Mouse (Mus musculus): ENCODE measurements at regions not wholly inside any gene's neighbourhood (a gene's known extent, or its start where the extent isn't known, plus 50 kb on each side); places are given as distances from the start of the nearest gene placed in this dataset.

DNA sequence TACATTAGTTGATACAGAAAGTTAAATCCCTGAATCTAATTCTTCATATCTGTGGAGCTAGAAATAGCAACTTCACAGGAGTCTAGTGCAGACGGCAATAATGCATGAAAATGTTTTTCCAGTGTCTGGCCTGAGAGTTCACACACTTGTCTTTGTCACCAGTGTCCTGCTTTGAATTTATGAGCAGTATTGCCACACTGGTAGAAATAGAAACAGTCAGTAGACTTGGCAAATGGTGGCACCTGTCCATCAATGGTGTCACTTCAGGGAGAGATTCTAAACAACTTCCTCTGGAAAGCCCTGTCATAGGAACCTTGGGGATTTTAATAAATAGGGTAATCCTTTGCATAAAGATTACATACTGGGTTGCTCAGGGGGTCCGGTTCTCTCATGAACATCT is 621.5 kb upstream of the Cdh11 start:
- Histone ChIP-seq H3K9ac (replicated peaks; ENCODE audit: low read length) (no peak overlapping the region), H3K4me1 (ENCODE audit: insufficient read depth, low read length) (peaks cover 28% of the 10 kb centered on the region), H3K4me3 (ENCODE audit: low read length) (no peak overlapping the region), H3K36me3 (ENCODE audit: insufficient read depth, low read length) (no peaks in the 10 kb centered on the region), H3K9me3 (ENCODE audit: low read length) (no peaks in the 10 kb centered on the region), H3K4me2 (replicated peaks; ENCODE audit: low read depth, low read length) (no peak overlapping the region), H3K27ac (ENCODE audit: low read length) (peak overlapping the region; percentile 68), H3K27me3 (ENCODE audit: insufficient read depth, low read length) (no peaks in the 10 kb centered on the region)
- WGBS, result 57% methylated on average over 2 of the region's 2 CpGs
- ATAC-seq (ENCODE audit: low FRiP score, low TSS enrichment), result no peak

DNA sequence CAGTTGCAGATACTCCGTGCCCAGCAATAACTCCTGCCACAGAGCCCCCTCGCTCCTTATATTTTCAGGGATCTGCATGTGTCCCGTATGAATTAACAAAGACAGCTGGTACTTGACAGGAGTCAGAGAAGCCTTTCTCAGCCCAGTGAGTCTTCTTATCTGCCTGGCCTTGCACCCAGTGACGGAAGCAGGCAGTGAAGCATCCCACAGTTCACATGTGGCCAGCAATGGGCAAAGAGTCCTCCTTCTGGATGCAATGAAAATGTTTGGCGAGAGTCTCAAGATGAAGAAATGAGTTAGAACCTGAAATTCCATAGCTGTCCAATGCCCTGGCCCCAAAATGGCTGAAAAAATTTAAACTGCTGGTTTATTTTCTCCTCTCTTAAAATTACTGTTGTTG is 622.2 kb upstream of the Cdh11 start:
- Histone ChIP-seq H3K9ac (replicated peaks; ENCODE audit: low read length) (no peak overlapping the region), H3K27ac (ENCODE audit: low read length) (peak overlapping the region; percentile 68), H3K36me3 (ENCODE audit: insufficient read depth, low read length) (no peaks in the 10 kb centered on the region), H3K27me3 (ENCODE audit: insufficient read depth, low read length) (no peaks in the 10 kb centered on the region), H3K4me2 (replicated peaks; ENCODE audit: low read depth, low read length) (no peak overlapping the region), H3K4me1 (ENCODE audit: insufficient read depth, low read length) (peaks cover 28% of the 10 kb centered on the region), H3K4me3 (ENCODE audit: low read length) (no peak overlapping the region), H3K9me3 (ENCODE audit: low read length) (no peaks in the 10 kb centered on the region)
- WGBS, result 37% methylated on average over 5 of the region's 5 CpGs
- ATAC-seq (ENCODE audit: low FRiP score, low TSS enrichment), result no peak; the same call in 1 of the 2 replicates

DNA sequence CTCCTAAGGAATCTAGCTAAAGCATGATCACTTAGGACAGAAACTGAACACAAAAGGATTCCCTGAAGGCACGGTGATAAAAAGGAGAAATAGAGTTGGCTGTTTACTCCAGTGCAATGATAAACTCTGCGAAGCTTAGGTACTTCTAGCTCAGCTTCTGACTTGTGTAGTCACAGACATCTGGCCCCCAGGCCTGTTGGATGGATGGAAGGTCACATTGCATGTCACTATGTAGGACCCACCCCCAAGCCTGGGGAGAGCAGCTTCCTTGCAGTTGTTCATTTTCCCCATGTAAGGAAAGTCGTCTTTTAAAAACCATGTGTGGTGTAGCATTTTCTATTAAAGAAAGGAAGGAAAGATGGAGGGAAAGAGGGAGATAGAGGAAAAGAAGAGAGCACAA is 623.0 kb upstream of the Cdh11 start:
- 58% methylated on average over 3 of the region's 3 CpGs for WGBS
- ATAC-seq (ENCODE audit: low FRiP score, low TSS enrichment), result no peak
- Histone ChIP-seq H3K4me1 (ENCODE audit: insufficient read depth, low read length) (peaks cover 28% of the 10 kb centered on the region), H3K27ac (ENCODE audit: low read length) (peak overlapping the region; percentile 81), H3K4me2 (replicated peaks; ENCODE audit: low read depth, low read length) (no peak overlapping the region), H3K9me3 (ENCODE audit: low read length) (no peaks in the 10 kb centered on the region), H3K27me3 (ENCODE audit: insufficient read depth, low read length) (no peaks in the 10 kb centered on the region), H3K9ac (replicated peaks; ENCODE audit: low read length) (no peak overlapping the region), H3K4me3 (ENCODE audit: low read length) (no peak overlapping the region), H3K36me3 (ENCODE audit: insufficient read depth, low read length) (no peaks in the 10 kb centered on the region)

DNA sequence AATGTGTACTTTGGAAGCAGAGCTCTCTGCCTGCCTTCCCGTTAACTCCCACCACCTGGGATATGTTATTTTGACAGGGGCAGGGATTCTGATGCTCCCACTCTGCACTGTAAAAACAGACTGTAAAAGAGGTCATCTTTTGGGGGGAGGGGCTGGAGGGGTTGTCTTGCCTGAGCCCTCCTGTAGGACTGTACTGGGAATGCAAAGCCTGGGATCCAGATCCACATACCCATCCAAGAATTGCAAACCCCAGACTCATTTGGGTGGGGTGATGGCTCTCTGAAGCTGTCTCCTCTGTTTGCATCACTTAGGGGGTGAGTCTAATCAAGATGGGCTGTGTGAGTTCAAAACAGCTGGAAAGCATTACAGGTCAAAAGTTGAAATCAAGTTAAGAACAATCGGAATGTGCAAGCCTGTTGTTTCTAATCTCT is 623.7 kb upstream of the Cdh11 start:
- Histone ChIP-seq H3K9ac (replicated peaks; ENCODE audit: low read length) (no peak overlapping the region), H3K36me3 (ENCODE audit: insufficient read depth, low read length) (no peaks in the 10 kb centered on the region), H3K4me2 (replicated peaks; ENCODE audit: low read depth, low read length) (no peak overlapping the region), H3K27ac (ENCODE audit: low read length) (peak overlapping the region; percentile 81), H3K9me3 (ENCODE audit: low read length) (no peaks in the 10 kb centered on the region), H3K4me3 (ENCODE audit: low read length) (no peak overlapping the region), H3K4me1 (ENCODE audit: insufficient read depth, low read length) (peaks cover 36% of the 10 kb centered on the region), H3K27me3 (ENCODE audit: insufficient read depth, low read length) (no peaks in the 10 kb centered on the region)
- ATAC-seq (ENCODE audit: low FRiP score, low TSS enrichment), result peak; percentile 96
- 15% methylated on average over 2 of the region's 2 CpGs for WGBS

DNA sequence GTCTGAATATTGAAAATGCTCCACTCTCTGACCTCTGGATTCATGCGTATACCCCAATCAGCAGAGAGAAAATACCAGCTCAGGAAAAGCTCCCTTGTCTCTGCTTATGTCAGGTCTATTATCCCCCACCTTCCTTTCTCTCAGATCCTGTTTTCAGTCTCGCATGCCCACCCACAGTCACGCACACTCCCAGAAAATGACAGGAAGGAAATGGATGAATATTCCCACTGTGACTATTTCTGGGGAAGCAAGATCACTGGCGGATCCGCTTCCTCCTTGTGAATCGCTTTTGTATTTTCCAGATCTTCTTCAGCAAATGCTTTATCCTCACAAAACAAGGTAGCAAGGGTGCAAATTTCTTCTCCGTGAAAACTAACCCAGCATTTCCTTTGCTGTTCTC is 627.3 kb upstream of the Cdh11 start:
- ATAC-seq (ENCODE audit: low FRiP score, low TSS enrichment), result no peak
- no peaks in the 10 kb centered on the region for H3K9me3 ChIP-seq (ENCODE audit: low read length)

DNA sequence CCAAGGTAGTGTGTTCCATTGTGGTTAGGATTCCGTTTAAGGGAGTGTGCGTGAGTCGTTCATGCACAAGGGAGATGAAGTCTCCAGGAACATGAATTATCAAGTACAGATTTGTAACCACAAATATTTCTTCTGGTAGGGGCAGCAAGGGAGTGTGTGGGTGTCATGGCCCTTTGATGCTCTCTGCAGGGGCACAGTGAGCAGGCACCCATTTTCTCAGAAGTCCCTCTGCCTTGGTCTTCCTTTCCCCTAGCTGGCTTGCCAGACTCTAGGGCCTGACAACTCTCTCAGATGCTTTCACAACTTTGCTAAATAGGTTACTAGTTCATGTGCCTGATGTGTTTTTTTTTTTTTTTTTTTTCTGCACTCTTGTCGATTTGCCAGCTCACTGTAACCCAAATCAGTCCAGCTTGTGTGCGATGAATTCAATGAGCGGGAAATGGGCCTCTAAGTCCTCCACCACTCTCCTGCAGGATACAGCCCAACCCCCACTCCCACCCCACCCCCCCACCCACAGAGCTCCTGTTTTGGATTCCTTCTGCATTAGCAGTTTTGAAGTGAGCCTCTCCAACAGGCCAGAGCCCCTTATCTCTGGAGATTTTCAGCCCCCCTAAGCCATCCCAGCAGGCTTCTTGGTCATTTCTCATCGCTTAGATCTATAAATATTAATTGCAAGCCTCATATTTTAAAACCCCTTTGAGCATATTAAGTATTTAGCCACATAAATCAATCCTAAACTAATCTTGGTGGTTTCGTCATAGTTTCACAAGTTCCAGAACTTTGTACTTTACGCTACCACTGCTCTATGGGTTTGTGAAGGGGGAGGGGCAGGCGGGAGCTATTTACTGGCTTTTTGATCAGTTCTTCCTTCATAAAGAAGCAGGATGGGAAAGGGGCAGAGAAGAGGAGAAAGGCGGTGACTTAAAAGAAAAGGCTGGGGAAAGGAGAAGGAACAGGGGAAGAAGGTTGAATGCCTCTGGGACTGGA is 628.4 kb upstream of the Cdh11 start:
- WGBS, result 51% methylated on average over 11 of the region's 11 CpGs
- Histone ChIP-seq H3K4me1 (ENCODE audit: insufficient read depth, low read length) (peaks cover 21% of the 10 kb centered on the region), H3K9ac (replicated peaks; ENCODE audit: low read length) (no peak overlapping the region), H3K27me3 (ENCODE audit: insufficient read depth, low read length) (no peaks in the 10 kb centered on the region), H3K4me3 (ENCODE audit: low read length) (no peak overlapping the region), H3K36me3 (ENCODE audit: insufficient read depth, low read length) (no peaks in the 10 kb centered on the region), H3K4me2 (replicated peaks; ENCODE audit: low read depth, low read length) (no peak overlapping the region), H3K9me3 (ENCODE audit: low read length) (no peaks in the 10 kb centered on the region), H3K27ac (ENCODE audit: low read length) (peak overlapping the region; percentile 69)
- ATAC-seq (ENCODE audit: low FRiP score, low TSS enrichment), result peak; percentile 50; the same call in 1 of the 2 replicates

More for the DNA sequence above, 627.3 kb upstream of the Cdh11 start:
- no peak overlapping the region for H3K4me3 ChIP-seq (ENCODE audit: low read length)
- H3K27me3 ChIP-seq (ENCODE audit: insufficient read depth, low read length), result no peaks in the 10 kb centered on the region
- H3K27ac ChIP-seq (ENCODE audit: low read length), result no peak overlapping the region
- H3K4me2 ChIP-seq (replicated peaks; ENCODE audit: low read depth, low read length), result no peak overlapping the region
- H3K36me3 ChIP-seq (ENCODE audit: insufficient read depth, low read length), result no peaks in the 10 kb centered on the region
- 77% methylated on average over 7 of the region's 7 CpGs for WGBS
- H3K9ac ChIP-seq (replicated peaks; ENCODE audit: low read length), result no peak overlapping the region
- peaks cover 30% of the 10 kb centered on the region for H3K4me1 ChIP-seq (ENCODE audit: insufficient read depth, low read length)

DNA sequence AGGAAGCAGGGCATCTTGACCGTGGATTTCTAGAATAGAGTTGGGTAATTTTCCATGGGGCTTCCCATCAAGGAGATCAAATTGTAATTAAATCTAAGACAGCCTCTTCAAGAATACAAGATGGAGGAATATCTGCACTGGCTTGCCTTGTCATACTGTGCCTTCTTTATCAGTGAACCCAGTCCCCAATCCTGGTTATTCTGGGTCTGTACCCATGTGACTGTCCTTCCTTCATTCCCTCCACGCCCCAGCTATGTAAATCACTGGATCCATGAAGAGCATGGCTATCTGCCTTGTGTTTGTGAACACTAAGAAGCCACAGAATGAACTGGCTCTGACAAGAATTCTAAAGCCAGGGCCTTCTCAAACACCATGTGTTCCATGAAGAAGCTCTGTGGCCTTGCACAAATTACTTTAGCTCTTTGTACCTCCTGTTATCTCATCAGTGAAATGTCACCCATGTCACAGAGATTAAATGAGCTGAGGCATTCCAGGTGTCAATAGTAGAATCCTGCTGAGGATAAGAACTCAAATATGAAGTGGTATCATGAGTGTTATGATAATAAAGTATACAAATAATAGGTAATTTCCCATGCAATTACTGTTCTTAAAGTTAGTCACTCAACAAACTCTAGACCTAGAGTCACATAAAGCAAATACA is 637.0 kb upstream of the Cdh11 start:
- Histone ChIP-seq H3K4me1 (ENCODE audit: insufficient read depth, low read length) (no peaks in the 10 kb centered on the region), H3K9me3 (ENCODE audit: low read length) (no peaks in the 10 kb centered on the region), H3K9ac (replicated peaks; ENCODE audit: low read length) (no peak overlapping the region), H3K4me2 (replicated peaks; ENCODE audit: low read depth, low read length) (no peak overlapping the region), H3K4me3 (ENCODE audit: low read length) (no peak overlapping the region), H3K36me3 (ENCODE audit: insufficient read depth, low read length) (no peaks in the 10 kb centered on the region), H3K27ac (ENCODE audit: low read length) (no peak overlapping the region), H3K27me3 (ENCODE audit: insufficient read depth, low read length) (no peaks in the 10 kb centered on the region)
- ATAC-seq (ENCODE audit: low FRiP score, low TSS enrichment), result no peak
- 96% methylated on average over 2 of the region's 2 CpGs for WGBS

DNA sequence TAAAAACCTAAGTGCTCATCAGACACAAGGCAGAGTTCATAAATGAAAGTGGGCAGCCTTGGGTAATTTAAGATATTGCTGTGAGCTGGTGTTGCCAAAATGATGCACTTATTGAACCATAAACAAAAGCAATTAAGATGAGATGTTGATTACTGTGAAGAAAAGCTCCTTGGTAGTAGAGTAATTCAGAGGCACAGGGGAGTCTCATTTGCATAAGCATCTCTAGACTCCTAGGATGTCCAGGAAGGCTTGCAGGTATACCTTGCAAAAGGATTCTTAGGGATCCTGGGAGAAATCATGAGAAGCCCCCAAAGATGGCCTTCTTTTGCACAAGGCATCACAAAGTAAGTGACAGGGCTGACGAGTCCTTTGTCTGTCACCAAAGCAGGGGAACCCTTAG is 640.5 kb upstream of the Cdh11 start:
- no peaks in the 10 kb centered on the region for H3K36me3 ChIP-seq (ENCODE audit: insufficient read depth, low read length)
- H3K9me3 ChIP-seq (ENCODE audit: low read length), result no peaks in the 10 kb centered on the region
- WGBS, result 76% methylated on average over 1 of the region's 1 CpGs
- no peak overlapping the region for H3K27ac ChIP-seq (ENCODE audit: low read length)
- H3K4me1 ChIP-seq (ENCODE audit: insufficient read depth, low read length), result no peaks in the 10 kb centered on the region
- no peaks in the 10 kb centered on the region for H3K27me3 ChIP-seq (ENCODE audit: insufficient read depth, low read length)
- H3K9ac ChIP-seq (replicated peaks; ENCODE audit: low read length), result no peak overlapping the region
- no peak overlapping the region for H3K4me3 ChIP-seq (ENCODE audit: low read length)
- H3K4me2 ChIP-seq (replicated peaks; ENCODE audit: low read depth, low read length), result no peak overlapping the region
- ATAC-seq (ENCODE audit: low FRiP score, low TSS enrichment), result no peak

DNA sequence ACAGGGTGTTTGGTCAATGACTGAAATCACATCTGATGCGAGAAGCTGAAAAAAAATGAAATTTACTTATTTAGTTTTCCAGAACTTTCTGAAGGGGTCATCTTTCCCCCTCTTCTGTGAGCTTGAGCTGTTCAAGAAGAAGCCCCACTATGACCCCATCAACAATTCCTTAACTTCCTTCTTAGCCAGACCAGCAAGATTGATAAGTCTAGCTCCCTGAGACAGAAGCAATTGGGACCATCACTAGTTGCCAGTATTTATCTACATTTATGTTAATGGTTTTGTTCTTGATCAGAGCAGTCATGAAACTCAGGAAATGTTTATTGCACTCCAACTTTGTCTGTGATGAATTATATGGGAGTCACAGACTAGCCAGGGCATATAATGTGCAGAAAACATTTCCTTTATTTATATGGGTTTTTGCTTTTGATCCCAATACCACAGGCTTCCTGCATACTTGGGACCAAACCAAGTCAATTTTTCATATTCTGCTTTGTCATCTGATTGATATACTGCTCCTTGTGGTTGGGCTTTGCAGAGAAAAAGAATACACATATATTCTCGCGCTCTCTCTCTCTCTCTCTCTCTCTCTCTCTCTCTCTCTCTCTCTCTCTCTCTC is 645.5 kb upstream of the Cdh11 start:
- peak; percentile 74; the same call in 1 of the 2 replicates for ATAC-seq (ENCODE audit: low FRiP score, low TSS enrichment)
- H3K9me3 ChIP-seq (ENCODE audit: low read length), result no peaks in the 10 kb centered on the region
- WGBS, result 72% methylated on average over 3 of the region's 3 CpGs
- H3K36me3 ChIP-seq (ENCODE audit: insufficient read depth, low read length), result no peaks in the 10 kb centered on the region
- no peak overlapping the region for H3K9ac ChIP-seq (replicated peaks; ENCODE audit: low read length)
- H3K4me2 ChIP-seq (replicated peaks; ENCODE audit: low read depth, low read length), result no peak overlapping the region
- no peaks in the 10 kb centered on the region for H3K27me3 ChIP-seq (ENCODE audit: insufficient read depth, low read length)
- H3K4me3 ChIP-seq (ENCODE audit: low read length), result no peak overlapping the region
- peak overlapping the region; percentile 25; the same call in 1 of the 2 replicates for H3K27ac ChIP-seq (ENCODE audit: low read length)
- no peaks in the 10 kb centered on the region for H3K4me1 ChIP-seq (ENCODE audit: insufficient read depth, low read length)
